Mouse (Mus musculus) myocyte (in vitro differentiated cells): ENCODE measurements around the gene Abcc6. TPM values are rescaled to one million over a fixed set of nuclear protein-coding genes. Genes with fewer than 3 reads are reported as not detected.

Experiments
- H3K27me3 ChIP-seq: one replicate; pipeline ENCODE4 v1.6.1; 2011; ENCODE audit not compliant: control insufficient read depth, insufficient read depth, insufficient read length
- H3K36me3 ChIP-seq: one replicate; pipeline ENCODE4 v1.6.1; 2011; ENCODE audit not compliant: control insufficient read depth, insufficient read depth
- H3K4me2 ChIP-seq: one replicate; pipeline ENCODE4 v1.6.1; 2011; ENCODE audit warnings: low read depth, control low read depth
- H3K4me3 ChIP-seq: one replicate; pipeline ENCODE4 v1.5.1; 2011; ENCODE audit warnings: mild to moderate bottlenecking, control low read depth, moderate library complexity
- H3K79me2 ChIP-seq: one replicate; pipeline ENCODE4 v1.6.1; 2011; ENCODE audit not compliant: control insufficient read depth, insufficient read depth
- H3ac ChIP-seq: one replicate; pipeline ENCODE4 v1.6.1; 2011; ENCODE audit not compliant: control insufficient read depth, insufficient read length
- CEBPB ChIP-seq: IDR thresholded peaks from 2 replicates; pipeline ENCODE4 v1.6.1; 2011; ENCODE audit warnings: mild to moderate bottlenecking, moderate library complexity; ENCODE audit not compliant: poor library complexity, insufficient read depth, severe bottlenecking
- E2F4 ChIP-seq: IDR thresholded peaks from one replicate; pipeline ENCODE4 v1.6.1; 2011; ENCODE audit warnings: mild to moderate bottlenecking, control low read depth, moderate library complexity; ENCODE audit not compliant: insufficient read depth
- MAX ChIP-seq: IDR thresholded peaks from one replicate; pipeline ENCODE4 v1.6.1; 2011; ENCODE audit warnings: low read depth, mild to moderate bottlenecking, control low read depth
- MYOD1 ChIP-seq, 3 experiments: IDR thresholded peaks; one replicate each; pipeline ENCODE4 v1.6.1; 2011; ENCODE audit warnings: control low read depth in 2 of 3, low read depth in 2 of 3, mild to moderate bottlenecking in 2 of 3, moderate library complexity in 1 of 3; ENCODE audit not compliant: insufficient read length in 2 of 3, control insufficient read depth in 1 of 3
- MYOG ChIP-seq, 3 experiments: IDR thresholded peaks; one replicate each; pipeline ENCODE4 v1.6.1; 2011; ENCODE audit warnings: control low read depth in 2 of 3, low read depth in 2 of 3, mild to moderate bottlenecking in 2 of 3; ENCODE audit not compliant: insufficient read length in 2 of 3, control insufficient read depth in 1 of 3, insufficient read depth in 1 of 3
- POLR2A ChIP-seq: IDR thresholded peaks from one replicate; pipeline ENCODE4 v1.6.1; 2011; ENCODE audit warnings: low read depth, mild to moderate bottlenecking, control low read depth, moderate library complexity; ENCODE audit not compliant: insufficient read length
- POLR2AphosphoS2 ChIP-seq: IDR thresholded peaks from one replicate; pipeline ENCODE4 v1.6.1; 2011; ENCODE audit warnings: low read depth, control low read depth; ENCODE audit not compliant: insufficient read length
- REST ChIP-seq: IDR thresholded peaks from one replicate; pipeline ENCODE4 v1.6.1; 2011; ENCODE audit warnings: mild to moderate bottlenecking, control low read depth, moderate library complexity; ENCODE audit not compliant: insufficient read depth, insufficient read length
- SRF ChIP-seq: IDR thresholded peaks from one replicate; pipeline ENCODE4 v1.6.1; 2011; ENCODE audit warnings: low read depth; ENCODE audit not compliant: control insufficient read depth, insufficient read length
- TCF12 ChIP-seq: IDR thresholded peaks from one replicate; pipeline ENCODE4 v1.6.1; 2011; ENCODE audit warnings: mild to moderate bottlenecking, control low read depth; ENCODE audit not compliant: poor library complexity, insufficient read depth, severe bottlenecking
- TCF3 ChIP-seq: IDR thresholded peaks from one replicate; pipeline ENCODE4 v1.6.1; 2011; ENCODE audit warnings: low read depth, control low read depth; ENCODE audit not compliant: insufficient read length
- USF1 ChIP-seq: IDR thresholded peaks from one replicate; pipeline ENCODE4 v1.6.1; 2011; ENCODE audit warnings: low read depth, mild to moderate bottlenecking, control low read depth, moderate library complexity
- polyA plus RNA-seq: library from polyadenylated mRNA; unstranded; fragments of >200 nt; fragmentation: generic; extraction: Trizol; gene quantifications from one replicate; pipeline ENCODE4 v1.2.1, GENCODE M21; 2012; ENCODE audit warnings: missing spikeins

Gene Abcc6
- polyA plus RNA-seq, 1 experiment = not detected

GRCm38 (mm10) chr7:46061614-46062013 is 31.5 kb upstream of the Abcc6 start:
- no peaks in the 10 kb centered on the region for H3K27me3 ChIP-seq
- TF ChIP-seq CEBPB (no peak), SRF (no peak), TCF12 (no peak), MAX (no peak), USF1 (no peak), POLR2AphosphoS2 (no peak)
- H3K4me2 ChIP-seq = no peak overlapping the region
- H3K36me3 ChIP-seq = peaks cover 10% of the 10 kb centered on the region
- no peak overlapping the region for H3ac ChIP-seq
- H3K79me2 ChIP-seq = no peaks in the 10 kb centered on the region
- no peak overlapping the region for H3K4me3 ChIP-seq

DNA sequence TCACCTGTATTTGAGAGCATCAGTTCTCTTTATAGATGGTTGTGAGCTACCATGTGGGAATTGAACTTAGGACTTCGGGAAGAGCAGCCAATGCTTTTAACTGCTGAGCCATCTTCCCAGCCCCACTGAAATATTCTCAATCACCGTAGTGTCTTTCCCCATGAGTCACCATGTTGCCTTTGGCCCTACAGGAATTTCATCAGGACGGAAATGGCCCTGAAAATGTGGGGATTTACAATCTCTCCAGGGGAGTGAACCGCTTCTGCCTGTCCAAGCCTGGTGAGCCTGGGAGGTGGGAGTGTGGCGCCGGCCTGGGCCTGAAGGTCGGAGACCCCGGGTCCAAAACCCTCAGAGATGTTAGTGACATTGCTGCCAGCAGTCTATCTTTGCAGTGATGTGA is 30.6 kb upstream of the Abcc6 start:
- Histone ChIP-seq H3K4me2 (no peak overlapping the region), H3ac (no peak overlapping the region), H3K36me3 (peaks cover 10% of the 10 kb centered on the region)

GRCm38 (mm10) chr7:46058882-46059281 is 28.8 kb upstream of the Abcc6 start:
- no peak overlapping the region for H3K4me3 ChIP-seq

More for the DNA sequence above, 30.6 kb upstream of the Abcc6 start:
- no peaks in the 10 kb centered on the region for H3K79me2 ChIP-seq
- no peak overlapping the region for H3K4me3 ChIP-seq
- TF ChIP-seq MAX (no peak), POLR2A (no peak), MYOG (IDR thresholded peaks at IDR 0.05; ENCODE audit: control insufficient read depth in 1 of 3, insufficient read depth in 1 of 3, insufficient read length in 2 of 3, low read depth in 2 of 3) (no peak), POLR2AphosphoS2 (no peak), CEBPB (peak; percentile 60; the same call in 1 of the 2 replicates), REST (no peak)
- H3K27me3 ChIP-seq = no peaks in the 10 kb centered on the region

GRCm38 (mm10) chr7:46053566-46053965 is 23.5 kb upstream of the Abcc6 start:
- Histone ChIP-seq H3K36me3 (no peaks in the 10 kb centered on the region), H3K4me2 (no peak overlapping the region)

More at GRCm38 (mm10) chr7:46058882-46059281, 28.8 kb upstream of the Abcc6 start:
- Histone ChIP-seq H3K36me3 (peaks cover 10% of the 10 kb centered on the region), H3ac (no peak overlapping the region), H3K4me2 (no peak overlapping the region), H3K27me3 (no peaks in the 10 kb centered on the region), H3K79me2 (no peaks in the 10 kb centered on the region)
- TF ChIP-seq TCF3 (no peak), POLR2A (no peak), SRF (no peak), TCF12 (no peak), CEBPB (no peak), MYOG (IDR thresholded peaks at IDR 0.05; ENCODE audit: control insufficient read depth in 1 of 3, insufficient read depth in 1 of 3, insufficient read length in 2 of 3, low read depth in 2 of 3) (no peak), POLR2AphosphoS2 (no peak), USF1 (no peak), REST (no peak), MYOD1 (IDR thresholded peaks at IDR 0.05; ENCODE audit: control insufficient read depth in 1 of 3, insufficient read length in 2 of 3, low read depth in 2 of 3) (no peak), MAX (no peak), E2F4 (no peak)

GRCm38 (mm10) chr7:46052161-46052821 is 22.2 kb upstream of the Abcc6 start:
- no peaks in the 10 kb centered on the region for H3K36me3 ChIP-seq
- no peaks in the 10 kb centered on the region for H3K79me2 ChIP-seq
- H3K4me2 ChIP-seq = no peak overlapping the region
- H3ac ChIP-seq = no peak overlapping the region
- no peak overlapping the region for H3K4me3 ChIP-seq
- TF ChIP-seq MAX (no peak), USF1 (no peak), MYOD1 (IDR thresholded peaks at IDR 0.05; ENCODE audit: control insufficient read depth in 1 of 3, insufficient read length in 2 of 3, low read depth in 2 of 3) (peak in 1 of 3 experiments; percentile 4)
- H3K27me3 ChIP-seq = no peaks in the 10 kb centered on the region

More at GRCm38 (mm10) chr7:46053566-46053965, 23.5 kb upstream of the Abcc6 start:
- H3K27me3 ChIP-seq = no peaks in the 10 kb centered on the region
- no peak overlapping the region for H3K4me3 ChIP-seq
- no peak for TF ChIP-seq TCF3
- TF ChIP-seq MYOD1 (IDR thresholded peaks at IDR 0.05; ENCODE audit: control insufficient read depth in 1 of 3, insufficient read length in 2 of 3, low read depth in 2 of 3) = no peak
- TF ChIP-seq CEBPB = no peak
- TF ChIP-seq POLR2AphosphoS2 = no peak
- no peak for TF ChIP-seq SRF
- no peak for TF ChIP-seq MYOG (IDR thresholded peaks at IDR 0.05; ENCODE audit: control insufficient read depth in 1 of 3, insufficient read depth in 1 of 3, insufficient read length in 2 of 3, low read depth in 2 of 3)
- TF ChIP-seq E2F4 = no peak
- TF ChIP-seq POLR2A = no peak
- no peak for TF ChIP-seq TCF12
- no peak for TF ChIP-seq REST
- TF ChIP-seq USF1 = no peak
- no peaks in the 10 kb centered on the region for H3K79me2 ChIP-seq
- no peak overlapping the region for H3ac ChIP-seq
